Mouse (Mus musculus) kidney, adult 2 months (tissue): Measurements from ENCODE around the gene Fbxl8.

ENCODE experiments used
- CTCF ChIP-seq: fragments of 200-500 bp; conservative IDR thresholded peaks from 2 replicates; pipeline ENCODE4 v1.5.1; 2011; ENCODE audit warnings: low read depth, mild to moderate bottlenecking, control low read depth, low read length, moderate library complexity, mixed read lengths; ENCODE audit not compliant: insufficient read depth, insufficient read length
- POLR2A ChIP-seq: fragments of 200-500 bp; IDR thresholded peaks from one replicate; pipeline ENCODE4 v1.6.1; 2011; ENCODE audit warnings: low read depth, low read length, control low read depth

DNA sequence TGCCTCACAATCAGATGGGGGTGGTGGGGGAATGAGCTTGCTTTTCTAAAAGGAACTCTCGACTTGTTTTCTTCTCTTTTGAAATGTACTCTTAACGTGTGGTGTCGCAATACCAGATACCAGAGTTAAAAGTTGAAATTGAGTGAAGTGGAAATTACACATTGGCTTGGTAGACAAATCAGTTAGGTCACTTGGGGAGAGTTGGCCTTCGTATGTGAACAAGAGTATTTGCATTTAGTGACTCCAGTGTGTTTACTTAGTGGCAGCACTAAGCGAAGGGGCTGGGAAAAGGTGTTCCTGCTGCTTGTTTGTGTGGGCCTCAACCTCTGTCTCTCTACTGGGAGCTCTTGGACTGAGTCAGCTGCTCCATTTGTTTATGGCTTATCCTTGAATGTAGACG, 38.5 kb upstream of the Fbxl8 start:
- TF ChIP-seq CTCF = no peak
- TF ChIP-seq POLR2A = no peak
